Mouse (Mus musculus): ENCODE measurements around the gene Glis3. TPM values are rescaled to one million over a fixed set of nuclear protein-coding genes. Genes with fewer than 3 reads are reported as not detected.

Gene Glis3
- total and polyA plus RNA-seq, 3 experiments = not detected

GRCm38 (mm10) chr19:28335890-28336289 is 344.0 kb downstream of the Glis3 start:
- H3K4me1 ChIP-seq (ENCODE audit: control insufficient read depth in 1 of 2, insufficient read depth in 2 of 2, low read length in 2 of 2) = no peaks in the 10 kb centered on the region
- TF ChIP-seq TCF12 (IDR thresholded peaks at IDR 0.05; ENCODE audit: low read depth, low read length) (no peak), BHLHE40 (IDR thresholded peaks at IDR 0.05; ENCODE audit: borderline replicate concordance, low read depth, low read length) (no peak), E2F4 (IDR thresholded peaks at IDR 0.05; ENCODE audit: borderline replicate concordance, low read depth, low read length) (no peak), USF2 (IDR thresholded peaks at IDR 0.05; ENCODE audit: borderline replicate concordance in 1 of 2, insufficient read depth in 1 of 2, low read depth in 1 of 2, low read length in 2 of 2) (no peak), ZC3H11A (IDR thresholded peaks at IDR 0.05; ENCODE audit: low read depth, low read length) (no peak), POLR2A (IDR thresholded peaks at IDR 0.05; ENCODE audit: control insufficient read depth in 1 of 2, insufficient read depth in 1 of 2, low read depth in 1 of 2, low read length in 2 of 2, poor library complexity in 1 of 2) (no peak), ELF1 (IDR thresholded peaks at IDR 0.05; ENCODE audit: low read depth, low read length) (no peak), CTCF (IDR thresholded peaks at IDR 0.05 in 2 of 3, conservative IDR thresholded peaks at IDR 0.05 in 1 of 3; ENCODE audit: control insufficient read depth in 1 of 3, insufficient read depth in 1 of 3, low read depth in 2 of 3, low read length in 3 of 3, poor library complexity in 1 of 3, severe bottlenecking in 1 of 3) (no peak), EP300 (IDR thresholded peaks at IDR 0.05; ENCODE audit: low read depth in 1 of 2, low read length in 2 of 2) (no peak), CHD2 (IDR thresholded peaks at IDR 0.05; ENCODE audit: low read length) (no peak), POLR2AphosphoS2 (IDR thresholded peaks at IDR 0.05; ENCODE audit: low read length) (no peak), ETS1 (IDR thresholded peaks at IDR 0.05; ENCODE audit: low read depth, low read length) (no peak), RCOR1 (IDR thresholded peaks at IDR 0.05; ENCODE audit: low read depth, low read length) (no peak), HCFC1 (IDR thresholded peaks at IDR 0.05; ENCODE audit: low read depth, low read length) (no peak), MAFK (IDR thresholded peaks at IDR 0.05; ENCODE audit: borderline replicate concordance, low read depth, low read length) (no peak), TAL1 (IDR thresholded peaks at IDR 0.05; ENCODE audit: low read length) (no peak)
- no peaks in the 10 kb centered on the region for H3K36me3 ChIP-seq (ENCODE audit: control insufficient read depth in 1 of 2, insufficient read depth in 2 of 2, low read length in 2 of 2)
- no peak overlapping the region for H3K9ac ChIP-seq (ENCODE audit: control insufficient read depth, low read depth, low read length, poor library complexity, severe bottlenecking)
- H3K27me3 ChIP-seq (ENCODE audit: control insufficient read depth in 1 of 2, insufficient read depth in 2 of 2, low read length in 2 of 2) = no peaks in the 10 kb centered on the region
- no peak overlapping the region for H3K4me3 ChIP-seq (ENCODE audit: control insufficient read depth in 1 of 2, insufficient read depth in 1 of 2, low read depth in 2 of 2, low read length in 2 of 2)
- DNase-seq (ENCODE audit: low read depth, low spot score) = no peak
- no peaks in the 10 kb centered on the region for H3K79me2 ChIP-seq (ENCODE audit: control insufficient read depth, insufficient read depth, low read length, poor library complexity)
- H3K27ac ChIP-seq (ENCODE audit: control insufficient read depth, low read depth, low read length) = no peak overlapping the region
- no peaks in the 10 kb centered on the region for H3K9me3 ChIP-seq (replicated peaks; ENCODE audit: insufficient read depth, low read length)

GRCm38 (mm10) chr19:28333007-28333766 is 346.7 kb downstream of the Glis3 start:
- Histone ChIP-seq H3K27me3 (ENCODE audit: control insufficient read depth in 1 of 2, insufficient read depth in 2 of 2, low read length in 2 of 2) (no peaks in the 10 kb centered on the region), H3K4me3 (ENCODE audit: control insufficient read depth in 1 of 2, insufficient read depth in 1 of 2, low read depth in 2 of 2, low read length in 2 of 2) (no peak overlapping the region), H3K27ac (ENCODE audit: control insufficient read depth, low read depth, low read length) (no peak overlapping the region), H3K36me3 (ENCODE audit: control insufficient read depth in 1 of 2, insufficient read depth in 2 of 2, low read length in 2 of 2) (no peaks in the 10 kb centered on the region), H3K9me3 (replicated peaks; ENCODE audit: insufficient read depth, low read length) (no peaks in the 10 kb centered on the region), H3K9ac (ENCODE audit: control insufficient read depth, low read depth, low read length, poor library complexity, severe bottlenecking) (no peak overlapping the region), H3K4me1 (ENCODE audit: control insufficient read depth in 1 of 2, insufficient read depth in 2 of 2, low read length in 2 of 2) (no peaks in the 10 kb centered on the region), H3K79me2 (ENCODE audit: control insufficient read depth, insufficient read depth, low read length, poor library complexity) (no peaks in the 10 kb centered on the region)
- no peak for DNase-seq (ENCODE audit: low read depth, low spot score)
- TF ChIP-seq USF2 (IDR thresholded peaks at IDR 0.05; ENCODE audit: borderline replicate concordance in 1 of 2, insufficient read depth in 1 of 2, low read depth in 1 of 2, low read length in 2 of 2) (no peak), MYB (IDR thresholded peaks at IDR 0.05; ENCODE audit: low read depth, low read length) (no peak), MYC (IDR thresholded peaks at IDR 0.05; ENCODE audit: low read depth, low read length) (no peak), POLR2AphosphoS5 (IDR thresholded peaks at IDR 0.05; ENCODE audit: borderline replicate concordance, low read depth, low read length) (no peak), MEF2A (IDR thresholded peaks at IDR 0.05; ENCODE audit: extremely low read depth, insufficient replicate concordance, low read depth, low read length, poor library complexity, severe bottlenecking) (no peak), MAFK (IDR thresholded peaks at IDR 0.05; ENCODE audit: borderline replicate concordance, low read depth, low read length) (no peak)

Measured in MEL (cell line).